Mouse (Mus musculus) urinary bladder, postnatal 14 days (tissue): Measurements from ENCODE around the gene Cd3eap.

Source experiments
- DNase-seq: peaks from one replicate; pipeline ENCODE4 v3.0.0; 2021; ENCODE audit warnings: low spot score

Gene Cd3eap

DNA sequence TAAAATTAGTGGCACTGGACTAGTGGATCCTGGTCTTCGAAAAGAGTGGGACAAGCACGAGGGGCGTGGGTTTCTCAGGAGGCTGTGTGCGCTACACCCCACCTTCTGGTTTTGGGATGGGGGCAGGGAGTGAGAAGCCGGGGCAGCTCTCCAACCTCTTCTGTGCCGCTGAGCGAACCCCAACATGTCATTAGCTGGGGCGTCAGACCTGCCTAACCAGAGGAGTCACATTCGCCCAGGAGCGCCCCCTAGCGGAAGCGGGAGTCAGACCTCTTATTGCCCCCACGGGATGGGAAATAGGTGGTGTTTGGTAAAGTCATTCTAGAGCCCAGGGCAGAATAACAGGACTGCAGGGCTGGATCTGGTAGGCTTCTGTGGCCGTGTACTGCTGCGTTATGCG lies 2.4 kb upstream of the Cd3eap start:
- DNase-seq = peak; percentile 91

DNA sequence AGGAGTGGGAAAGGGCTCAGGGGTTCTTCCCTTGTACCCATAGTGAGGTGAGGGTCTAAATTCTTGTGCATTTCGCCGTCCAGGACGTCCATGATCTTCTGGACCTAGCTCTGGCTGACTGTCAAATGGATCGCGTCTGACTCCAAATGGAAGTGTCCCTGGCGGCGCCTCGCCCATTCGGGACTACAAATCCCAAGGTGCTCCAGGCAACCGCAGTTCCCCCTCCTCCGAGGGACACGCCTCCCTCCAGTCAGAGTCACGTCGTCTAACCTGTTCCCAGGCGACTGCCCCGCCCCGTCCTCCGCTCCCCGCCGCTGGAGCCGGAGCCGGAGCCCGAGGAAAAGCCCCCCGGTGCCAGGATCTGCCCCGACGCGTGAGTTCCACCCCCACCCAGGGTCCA lies 1.7 kb upstream of the Cd3eap start:
- peak; percentile 96 for DNase-seq

DNA sequence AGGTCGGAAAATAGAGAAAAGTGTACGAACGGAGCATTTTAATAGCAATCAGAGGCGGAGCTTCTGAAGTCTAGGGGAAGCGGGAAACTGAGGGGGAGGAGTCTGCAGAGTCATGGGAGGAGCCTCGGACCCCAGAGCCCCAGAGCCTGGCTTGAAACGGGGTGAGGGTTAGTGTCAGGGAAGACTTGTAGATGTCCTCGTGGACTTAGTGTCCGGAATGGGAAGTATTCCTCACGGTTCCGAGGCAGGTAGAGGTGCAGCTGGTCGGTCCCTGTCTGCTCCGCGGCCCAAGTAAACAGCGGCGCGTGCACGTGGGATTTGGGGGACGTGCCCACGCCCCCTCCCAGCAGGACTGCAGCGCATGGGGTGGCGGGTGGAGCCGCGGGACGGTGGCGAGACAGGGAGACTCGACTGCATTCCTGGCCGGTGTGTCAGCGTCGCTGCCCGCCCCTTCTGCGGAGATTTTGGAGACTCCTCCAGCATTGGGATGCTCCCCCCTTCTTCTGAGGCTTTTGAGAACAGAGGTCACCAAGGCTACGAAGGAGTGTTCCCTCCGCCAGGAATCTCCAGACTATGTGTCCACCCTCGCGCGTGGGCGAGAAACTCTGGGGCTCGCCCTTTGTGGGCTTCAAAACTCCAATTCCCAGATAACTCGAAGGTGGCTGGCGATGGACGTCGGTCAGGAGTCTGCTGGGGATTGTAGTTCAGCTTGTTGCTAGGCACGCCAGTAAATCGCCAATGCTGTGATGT lies 784 bp upstream of the Cd3eap start:
- peak; percentile 87 for DNase-seq

DNA sequence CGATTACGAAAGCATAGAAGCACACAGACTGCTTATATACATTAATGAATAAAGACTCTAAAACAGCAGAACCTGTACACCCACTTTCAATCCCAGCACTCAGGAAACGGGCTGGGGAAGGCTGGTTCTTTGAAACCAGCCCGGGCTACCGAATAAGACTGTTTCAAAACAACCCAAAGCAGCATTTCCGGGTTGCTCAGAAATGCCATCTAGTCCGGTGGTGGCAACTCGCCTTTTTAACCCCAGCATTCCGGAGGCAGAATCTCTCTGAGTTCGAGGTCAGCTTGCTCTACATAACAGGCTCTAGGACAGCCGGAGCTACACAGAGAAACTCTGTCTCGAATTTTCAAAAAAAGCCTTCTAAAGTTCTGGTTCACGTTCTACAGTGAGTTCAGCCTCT lies 649 bp downstream of the Cd3eap start:
- no peak for DNase-seq

DNA sequence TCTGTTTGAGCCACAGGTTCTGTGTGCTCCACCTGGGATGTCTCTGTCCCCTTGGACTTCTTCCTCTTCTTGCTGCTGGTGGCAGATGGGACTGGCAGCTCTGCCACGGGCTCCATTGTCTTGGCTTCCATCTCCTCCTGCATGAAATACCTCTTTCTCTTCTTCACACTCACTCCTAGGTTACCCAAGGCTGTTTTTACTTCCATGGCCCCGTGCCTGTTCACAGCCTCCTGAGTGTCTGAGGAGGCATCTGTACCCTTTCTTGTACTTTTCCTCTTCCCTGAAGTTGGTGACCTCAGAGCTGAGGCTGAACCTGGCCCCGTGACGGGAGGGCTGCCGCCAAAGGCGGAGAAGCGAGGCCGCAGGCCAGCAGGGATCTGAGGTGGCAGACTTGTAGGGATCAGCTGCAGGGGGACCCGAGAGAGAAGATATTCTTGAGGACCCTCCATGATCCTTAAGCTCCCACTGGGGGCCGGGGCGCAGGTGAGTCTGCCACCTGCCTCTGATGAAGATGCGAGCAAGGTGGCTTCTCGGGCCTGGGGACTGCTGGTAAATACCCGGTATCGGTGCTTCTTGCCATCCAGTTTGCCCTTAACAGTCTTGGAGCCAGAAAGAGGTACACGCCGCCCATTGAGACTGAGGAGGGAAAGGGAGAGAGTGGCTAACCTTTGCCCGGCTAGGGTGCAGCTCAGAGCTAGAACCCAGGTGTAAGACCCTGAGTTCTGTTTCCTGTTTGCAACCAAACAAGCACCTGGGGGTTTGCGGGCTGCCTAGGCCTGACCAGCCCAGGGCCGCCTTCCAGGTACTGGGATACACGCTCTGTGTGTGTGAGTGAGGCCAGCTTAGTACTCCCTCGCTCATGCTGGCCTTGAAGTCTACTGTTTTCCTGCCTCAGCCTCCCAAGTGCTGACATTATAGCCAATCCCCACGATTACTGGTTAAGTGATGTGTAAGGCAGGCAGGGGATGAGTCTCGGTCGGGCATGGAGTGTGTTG lies 1.6 kb downstream of the Cd3eap start:
- no peak for DNase-seq

DNA sequence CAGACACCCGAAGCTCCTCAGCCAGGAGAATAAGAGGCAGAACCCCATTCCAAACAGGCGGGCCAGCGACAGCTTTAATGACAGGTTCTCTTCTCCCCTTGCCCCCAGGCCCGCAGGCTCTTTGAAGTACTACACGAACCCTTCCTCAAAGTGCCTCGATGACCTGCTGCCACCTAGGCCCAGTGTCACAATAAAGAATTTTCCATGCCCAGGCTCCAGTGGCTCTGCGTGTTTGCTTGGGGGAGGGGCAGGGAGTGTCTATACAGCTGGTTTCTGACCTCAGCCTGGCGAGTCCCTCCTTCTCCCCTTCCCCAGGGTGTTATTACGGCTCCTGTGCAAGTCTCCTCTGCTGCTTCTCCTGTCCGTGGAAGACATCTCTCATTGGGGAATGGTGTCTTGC lies 3.0 kb downstream of the Cd3eap start:
- DNase-seq = no peak

DNA sequence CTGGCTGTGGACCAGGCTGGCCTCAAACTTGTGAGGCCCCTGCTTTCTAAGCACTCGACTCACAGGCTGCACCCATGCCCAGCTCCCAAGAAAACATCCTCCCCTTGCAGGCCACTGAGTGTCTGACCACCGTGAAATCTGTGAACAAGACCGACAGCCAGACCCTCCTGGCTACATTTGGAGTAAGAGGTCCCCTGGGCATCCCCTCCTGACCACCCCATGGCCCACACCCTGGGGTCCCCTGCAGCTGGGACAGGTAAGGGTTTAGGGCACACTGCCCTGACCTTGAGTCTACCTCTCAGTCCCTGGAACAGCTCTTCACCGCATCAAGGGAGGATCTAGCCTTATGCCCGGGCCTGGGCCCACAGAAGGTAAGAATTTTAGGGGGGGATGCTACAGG lies 4.3 kb downstream of the Cd3eap start:
- DNase-seq = no peak

DNA sequence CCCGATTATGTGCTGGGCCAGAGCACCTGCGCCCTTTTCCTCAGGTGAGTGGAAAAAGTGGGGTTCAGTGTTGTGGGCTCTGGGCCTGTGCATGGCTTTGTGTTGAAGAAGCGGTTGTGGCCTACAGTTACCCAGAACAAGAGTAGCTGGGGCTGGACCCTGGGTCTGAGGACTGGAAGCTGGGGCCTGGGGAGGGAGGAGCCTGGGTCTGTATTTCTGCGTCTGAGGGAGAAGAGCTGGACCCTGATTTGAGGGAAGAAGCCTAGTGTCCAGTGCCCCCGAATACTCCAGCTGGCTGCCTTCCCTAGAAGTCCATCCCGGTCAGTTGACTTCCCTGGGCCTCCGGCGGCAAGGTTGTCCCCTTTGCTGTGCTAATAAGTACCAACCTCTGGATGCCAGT lies 9.1 kb downstream of the Cd3eap start:
- DNase-seq = no peak

DNA sequence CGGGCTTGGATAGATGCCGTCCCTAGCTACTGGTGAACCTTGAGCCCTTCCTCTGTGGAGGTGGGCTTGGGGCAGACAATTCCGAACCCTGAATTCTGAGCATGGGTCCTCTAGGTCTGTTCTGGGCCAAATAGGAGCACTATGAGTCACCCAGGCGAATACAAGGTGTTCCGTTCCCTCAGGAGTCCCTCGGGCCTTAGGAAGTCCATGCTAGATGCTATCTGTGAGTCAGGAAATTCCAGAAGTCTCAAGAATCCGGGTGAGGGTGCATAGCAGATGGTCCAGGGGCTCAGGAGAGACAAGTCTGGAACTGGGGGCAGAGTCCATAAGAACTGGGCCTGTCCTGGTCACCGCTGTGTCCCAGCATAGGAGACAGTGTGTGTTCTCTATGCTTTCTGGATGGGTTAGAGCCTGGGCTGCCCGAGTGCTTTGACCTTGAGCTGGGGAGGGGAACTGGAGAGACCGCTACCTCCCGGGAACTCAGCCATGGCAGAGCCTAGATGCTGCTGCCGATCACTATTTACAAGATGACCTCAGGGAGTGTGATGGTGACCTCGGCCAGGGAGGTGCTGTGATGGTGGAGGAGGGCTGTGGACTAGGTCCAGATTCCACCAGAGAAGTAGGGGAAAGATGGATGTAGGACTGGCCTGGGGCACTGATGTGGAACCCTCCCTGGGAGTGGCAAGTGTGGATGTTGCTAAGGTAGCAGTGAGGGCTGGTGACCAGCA lies 9.9 kb downstream of the Cd3eap start:
- no peak for DNase-seq

DNA sequence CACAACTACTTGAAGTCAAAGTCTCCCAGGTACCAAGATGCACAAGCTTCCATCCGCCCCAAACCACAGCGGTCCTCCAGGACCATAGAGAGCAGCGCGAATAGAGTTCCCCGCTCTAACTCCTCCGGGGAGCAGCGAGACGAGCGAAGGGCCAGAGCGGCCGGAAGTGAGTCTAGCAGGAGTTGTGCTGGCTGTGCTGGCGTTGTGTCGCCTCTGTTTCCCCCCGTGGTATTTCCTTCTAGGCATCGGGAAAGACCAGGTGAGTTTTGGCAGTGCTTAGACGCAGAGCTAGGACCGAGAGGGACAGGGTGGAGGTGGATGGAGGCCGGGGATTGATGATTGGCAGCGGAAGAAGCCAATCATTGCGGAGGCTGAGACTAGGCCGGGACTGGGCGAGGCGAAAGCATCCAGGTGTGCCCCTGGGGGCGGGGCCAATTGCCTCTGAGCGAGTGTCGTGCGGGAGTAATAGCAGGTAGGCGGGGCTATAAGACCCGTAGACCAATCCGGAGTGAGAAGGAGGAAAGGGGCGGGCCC lies 14.3 kb downstream of the Cd3eap start:
- DNase-seq = peak; percentile 98

DNA sequence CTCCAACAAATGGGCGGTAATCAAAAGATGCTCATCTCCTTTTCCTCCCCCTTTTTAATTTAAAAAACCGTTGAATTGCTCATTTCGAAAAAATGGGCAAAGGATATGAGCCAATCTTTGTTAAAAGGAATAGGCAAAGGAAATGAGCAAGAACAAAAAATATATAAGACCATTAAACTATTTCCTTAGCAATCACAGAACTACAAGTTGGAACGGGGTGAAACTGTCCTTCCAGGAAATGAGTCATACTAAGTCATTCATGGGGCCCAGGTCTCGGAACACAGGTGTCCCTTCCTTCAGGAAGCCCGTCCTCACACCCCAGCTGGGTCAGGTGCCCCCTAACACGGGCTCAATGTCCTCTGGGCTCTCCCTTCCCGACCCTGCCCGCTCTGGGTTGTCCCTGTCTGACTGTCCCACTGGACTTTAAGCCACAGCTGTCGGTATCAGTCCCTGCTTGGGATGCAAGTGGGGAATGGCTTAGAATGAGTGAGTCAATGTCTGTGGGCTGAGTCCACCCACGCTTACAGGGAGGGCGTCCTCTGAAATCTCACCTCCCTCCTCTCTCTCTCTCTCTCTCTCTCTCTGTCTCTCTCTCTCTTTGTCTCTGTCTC lies 14.9 kb downstream of the Cd3eap start, which contains the start of gene Ercc1:
Gene Ercc1, plus strand, starts transcription at position 542 of the 611 bp plus-strand sequence.
- no peak for DNase-seq

DNA sequence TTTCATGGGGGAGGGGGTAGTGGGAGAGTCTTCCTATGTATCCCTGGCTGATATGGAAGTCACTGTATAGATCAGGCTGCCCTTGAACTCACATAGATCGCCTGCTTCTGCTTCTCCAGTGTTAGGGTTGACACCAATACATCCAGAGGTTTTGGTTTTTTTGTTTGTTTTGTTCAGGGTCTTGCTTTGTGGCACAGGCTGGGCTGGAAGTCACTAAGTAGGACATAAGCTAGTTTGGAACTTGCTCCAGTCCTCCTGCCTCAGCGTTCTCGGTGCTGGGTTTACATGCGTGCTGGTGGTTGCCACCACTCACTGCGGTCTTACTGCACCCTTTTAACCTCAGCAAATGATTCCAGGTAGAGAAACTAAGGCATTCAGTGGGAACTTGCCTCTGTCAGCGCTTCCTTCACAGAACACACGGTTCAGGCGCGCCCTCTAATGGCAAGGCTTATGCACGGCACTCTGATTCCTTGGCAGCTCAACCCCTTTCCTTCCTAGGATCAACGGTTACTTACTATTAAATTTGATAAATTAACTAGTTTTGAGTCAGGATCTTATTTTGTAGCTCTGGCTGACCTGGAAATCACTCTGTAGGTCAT lies 16.0 kb downstream of the Cd3eap start:
- DNase-seq = peak; percentile 74

DNA sequence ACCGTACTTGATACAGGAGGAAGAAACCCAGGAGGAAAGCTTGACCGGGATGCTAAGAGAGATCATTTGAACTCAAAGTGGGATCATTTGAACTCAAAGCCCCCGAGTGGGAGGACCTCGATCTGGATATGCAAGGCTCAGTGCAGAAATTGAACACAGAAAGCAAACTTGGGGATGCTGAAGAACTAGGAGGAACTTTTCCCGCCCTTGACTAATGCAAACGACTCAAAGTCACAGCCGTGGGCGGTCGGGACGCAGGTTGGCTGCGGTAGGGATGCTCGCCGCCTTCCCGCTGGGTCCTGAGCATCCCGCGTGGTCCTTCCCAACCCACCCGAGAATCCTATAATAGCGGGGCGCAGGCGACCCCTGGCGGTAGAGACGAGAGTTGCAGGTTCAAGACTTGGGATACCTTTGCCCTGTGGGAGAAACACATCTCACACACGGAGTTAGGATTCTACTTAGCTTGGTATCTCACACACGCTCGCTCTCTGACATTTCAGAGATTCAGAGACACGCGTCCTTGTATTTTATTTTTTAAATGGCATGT lies 16.7 kb downstream of the Cd3eap start:
- DNase-seq = peak; percentile 81

DNA sequence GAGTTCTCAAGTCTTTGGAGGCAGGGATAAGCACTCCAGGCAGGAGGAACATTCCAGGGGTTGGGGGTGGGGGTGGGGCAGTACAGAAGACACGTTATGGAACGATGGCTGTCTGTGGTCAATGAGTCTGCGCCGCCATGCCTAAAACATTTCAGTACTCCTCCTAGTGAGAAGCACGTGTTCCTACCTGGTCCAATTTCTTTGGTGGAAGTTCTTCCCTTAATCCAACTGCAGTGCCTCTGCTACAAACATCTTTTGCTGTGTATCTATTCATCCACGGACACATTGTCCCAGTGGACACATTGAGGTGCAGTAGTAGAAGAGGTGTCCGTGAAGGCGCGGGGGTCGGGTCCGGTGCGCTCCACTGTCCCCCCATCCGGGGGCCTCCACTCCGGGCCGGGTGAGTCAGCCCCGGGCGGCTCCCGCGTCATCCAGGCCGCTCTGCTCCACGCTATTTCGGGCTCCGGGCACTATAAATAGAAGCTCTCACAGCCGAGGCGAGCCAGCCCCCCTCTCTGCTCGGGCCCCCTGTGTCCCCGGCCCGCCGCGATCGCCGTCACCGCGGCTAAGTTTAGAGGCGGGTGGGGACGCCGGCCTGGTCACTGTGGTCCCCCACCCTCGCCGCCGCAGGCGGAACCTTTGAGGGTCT lies 17.4 kb downstream of the Cd3eap start:
- DNase-seq = no peak

DNA sequence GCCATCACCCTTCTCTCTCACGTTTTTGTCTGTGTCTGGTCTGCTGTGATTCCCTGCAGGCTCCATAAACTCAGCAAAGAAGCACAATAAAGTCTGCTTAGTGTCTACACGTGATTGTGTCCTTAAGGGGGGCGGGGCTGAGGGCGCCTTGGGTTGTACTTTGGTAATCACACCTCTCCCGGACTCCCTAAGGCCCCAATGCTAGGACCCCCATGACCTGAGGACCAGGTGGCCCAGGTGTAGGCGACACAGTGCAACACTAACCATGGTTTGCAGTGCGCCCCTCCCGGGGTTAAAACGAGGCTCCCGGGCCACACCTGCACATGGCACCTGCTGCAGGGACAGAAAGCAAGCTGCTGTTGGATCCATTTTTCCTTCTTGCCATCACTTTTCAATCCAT lies 18.0 kb downstream of the Cd3eap start:
- DNase-seq = no peak

DNA sequence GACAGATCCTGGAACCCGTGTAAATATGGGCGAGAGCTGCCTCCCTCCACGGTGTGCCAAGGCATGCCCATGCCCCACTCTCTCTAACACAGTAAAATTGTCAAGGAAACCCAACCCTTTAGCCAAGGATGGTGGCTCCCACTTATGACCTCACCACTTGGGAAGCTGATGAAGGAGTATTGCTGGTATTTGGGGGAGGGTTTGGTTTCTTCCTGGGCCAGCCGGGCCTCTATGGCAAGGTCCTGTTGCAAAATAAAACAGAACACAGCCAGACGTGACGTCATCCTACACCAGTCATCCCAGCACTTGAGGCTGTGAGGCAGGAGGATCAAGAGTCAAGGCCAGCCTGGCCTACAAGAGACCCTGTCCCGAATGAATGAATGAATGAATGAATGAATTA lies 20.7 kb downstream of the Cd3eap start:
- DNase-seq = no peak

DNA sequence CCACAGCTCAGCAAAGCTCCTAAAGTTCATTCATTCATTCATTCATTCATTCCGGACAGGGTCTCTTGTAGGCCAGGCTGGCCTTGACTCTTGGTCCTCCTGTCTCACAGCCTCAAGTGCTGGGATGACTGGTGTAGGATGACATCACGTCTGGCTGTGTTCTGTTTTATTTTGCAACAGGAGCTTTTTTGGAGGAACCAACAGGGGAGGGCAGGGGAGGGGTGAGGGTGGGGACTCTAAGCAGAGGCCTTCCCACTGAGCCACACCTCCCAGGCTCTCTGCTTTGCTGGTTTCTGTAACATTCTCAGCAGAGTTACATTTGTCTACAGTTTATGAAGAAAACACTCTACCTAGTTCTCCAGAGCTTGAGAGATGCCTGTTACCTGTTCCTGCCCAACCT lies 21.2 kb downstream of the Cd3eap start:
- no peak for DNase-seq

DNA sequence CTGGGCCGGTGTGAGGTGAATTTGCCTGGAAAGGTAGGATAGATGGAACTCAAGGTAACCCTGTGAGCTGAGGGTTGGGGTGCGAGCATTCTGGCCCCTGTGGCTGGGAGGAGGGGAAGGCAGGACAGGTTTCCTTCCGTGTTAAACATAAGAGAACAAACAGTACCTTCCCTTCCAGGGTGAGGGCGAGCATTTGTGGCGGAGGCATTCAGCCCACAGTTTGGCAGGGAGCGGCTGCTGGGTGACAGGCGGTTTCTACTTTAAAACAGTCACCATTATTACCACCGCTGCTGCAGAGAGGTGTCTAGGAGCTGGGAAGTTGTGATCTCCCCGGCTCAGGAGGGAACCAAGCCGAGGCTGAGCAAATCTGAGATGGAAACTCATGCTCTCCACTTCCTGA lies 22.2 kb downstream of the Cd3eap start:
- no peak for DNase-seq

DNA sequence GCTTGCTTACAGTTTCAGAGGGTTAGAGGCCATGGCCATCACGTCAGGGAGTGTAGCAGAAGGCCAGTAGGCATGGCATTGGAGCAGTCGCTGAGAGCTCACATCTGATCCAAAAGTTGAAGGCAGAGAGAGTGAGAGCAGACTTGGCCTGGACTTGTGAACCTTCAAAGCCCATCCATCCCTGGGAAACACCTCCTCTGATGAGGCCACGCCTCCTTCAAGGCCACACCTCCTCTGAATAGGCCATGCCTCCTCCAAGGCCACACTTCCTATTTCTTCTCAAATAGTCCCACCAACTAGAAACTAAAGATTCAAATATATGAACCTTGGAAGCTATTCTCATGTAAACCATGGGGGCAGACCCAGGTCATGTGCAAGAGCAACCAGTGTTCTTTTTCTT lies 23.7 kb downstream of the Cd3eap start:
- no peak for DNase-seq

DNA sequence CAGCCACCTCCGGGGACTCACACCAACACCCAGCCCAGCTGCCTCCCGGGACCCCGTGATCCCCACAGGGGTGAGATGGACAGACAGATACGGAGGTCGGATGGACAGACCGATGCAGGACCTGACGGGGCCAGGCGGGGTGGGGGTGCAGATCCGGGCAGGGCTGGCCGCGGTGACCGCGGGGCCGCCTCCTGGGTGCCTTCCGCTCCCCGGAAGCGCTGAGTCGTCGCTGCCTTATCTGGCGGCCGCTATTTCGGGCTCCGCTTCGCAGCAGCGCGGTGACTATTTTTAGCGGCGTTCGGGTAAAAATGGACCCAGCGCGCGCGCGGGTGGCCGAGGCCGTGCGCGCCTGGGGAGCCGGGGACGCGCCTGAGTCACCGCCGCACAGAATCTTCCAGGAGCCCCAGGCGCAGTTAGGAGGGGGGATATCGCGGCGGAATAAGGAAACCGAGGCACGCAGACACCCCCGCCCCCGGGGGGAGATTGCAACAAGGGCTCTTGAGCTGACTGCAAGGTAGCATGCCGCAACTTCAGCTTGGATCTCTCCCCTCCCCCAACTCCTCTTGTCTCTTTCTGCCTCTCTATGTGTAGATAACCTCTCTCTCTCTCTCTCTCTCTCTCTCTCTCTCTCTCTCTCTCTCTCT lies 26.5 kb downstream of the Cd3eap start:
- peak; percentile 76 for DNase-seq
